Mouse (Mus musculus): ENCODE measurements around the gene Shd. TPM values are rescaled to one million over a fixed set of nuclear protein-coding genes. Genes with fewer than 3 reads are reported as not detected.

Gene Shd
- polyA plus RNA-seq, 1 experiment: not detected

- no peaks in the 10 kb centered on the region for H3K79me3 ChIP-seq (ENCODE audit: low read depth)
- TF ChIP-seq MYOD1 (IDR thresholded peaks at IDR 0.05; ENCODE audit: control insufficient read depth, insufficient read length, low read depth) (no peak), FOSL1 (IDR thresholded peaks at IDR 0.05; ENCODE audit: insufficient read depth, low read length, poor library complexity, severe bottlenecking) (no peak), USF1 (IDR thresholded peaks at IDR 0.05; ENCODE audit: low read depth) (no peak), MAX (IDR thresholded peaks at IDR 0.05) (no peak), MYOG (IDR thresholded peaks at IDR 0.05; ENCODE audit: control insufficient read depth, extremely low read depth, insufficient read length) (no peak), CTCF (IDR thresholded peaks at IDR 0.05; ENCODE audit: control insufficient read depth, insufficient read depth, insufficient read length) (no peak), CEBPB (IDR thresholded peaks at IDR 0.05; ENCODE audit: low read depth) (no peak)
Measured at GRCm38 (mm10) chr17:55945696-55946095, 24.6 kb upstream of the Shd start.

GRCm38 (mm10) chr17:55948647-55949046 lies 21.6 kb upstream of the Shd start:
- H3K4me3 ChIP-seq (ENCODE audit: insufficient read depth, poor library complexity, severe bottlenecking): no peak overlapping the region
- TF ChIP-seq MYOD1 (IDR thresholded peaks at IDR 0.05; ENCODE audit: control insufficient read depth, insufficient read length, low read depth) (no peak), FOSL1 (IDR thresholded peaks at IDR 0.05; ENCODE audit: insufficient read depth, low read length, poor library complexity, severe bottlenecking) (no peak), USF1 (IDR thresholded peaks at IDR 0.05; ENCODE audit: low read depth) (no peak), CEBPB (IDR thresholded peaks at IDR 0.05; ENCODE audit: low read depth) (no peak), MYOG (IDR thresholded peaks at IDR 0.05; ENCODE audit: control insufficient read depth, extremely low read depth, insufficient read length) (no peak), CTCF (IDR thresholded peaks at IDR 0.05; ENCODE audit: control insufficient read depth, insufficient read depth, insufficient read length) (no peak), MAX (IDR thresholded peaks at IDR 0.05) (no peak)
- no peak overlapping the region for H3ac ChIP-seq (ENCODE audit: control insufficient read depth, insufficient read length, low read depth)
- no peaks in the 10 kb centered on the region for H3K36me3 ChIP-seq (ENCODE audit: control insufficient read depth, insufficient read depth)
- no peaks in the 10 kb centered on the region for H3K79me3 ChIP-seq (ENCODE audit: low read depth)
- H3K79me2 ChIP-seq (ENCODE audit: control insufficient read depth, insufficient read depth): no peaks in the 10 kb centered on the region
- H3K27me3 ChIP-seq (ENCODE audit: control insufficient read depth, insufficient read depth, insufficient read length): peaks cover 21% of the 10 kb centered on the region

More at GRCm38 (mm10) chr17:55945696-55946095, 24.6 kb upstream of the Shd start:
- Histone ChIP-seq H3K27me3 (ENCODE audit: control insufficient read depth, insufficient read depth, insufficient read length) (peaks cover 4% of the 10 kb centered on the region), H3K36me3 (ENCODE audit: control insufficient read depth, insufficient read depth) (no peaks in the 10 kb centered on the region), H3ac (ENCODE audit: control insufficient read depth, insufficient read length, low read depth) (peak overlapping the region; percentile 64), H3K79me2 (ENCODE audit: control insufficient read depth, insufficient read depth) (no peaks in the 10 kb centered on the region), H3K4me3 (ENCODE audit: insufficient read depth, poor library complexity, severe bottlenecking) (peak overlapping the region; percentile 39)

GRCm38 (mm10) chr17:55949400-55949799 lies 20.9 kb upstream of the Shd start, which contains the start of gene Zfp119b:
Gene Zfp119b (minus strand): TSS chr17:55949500.
- H3K4me3 ChIP-seq (ENCODE audit: insufficient read depth, poor library complexity, severe bottlenecking): no peak within 1 kb of the TSS
- H3K79me3 ChIP-seq (ENCODE audit: low read depth): no peaks in the 10 kb centered on the region
- no peaks in the 10 kb centered on the region for H3K36me3 ChIP-seq (ENCODE audit: control insufficient read depth, insufficient read depth)
- no peak within 1 kb of the TSS for H3ac ChIP-seq (ENCODE audit: control insufficient read depth, insufficient read length, low read depth)
- no peaks in the 10 kb centered on the region for H3K79me2 ChIP-seq (ENCODE audit: control insufficient read depth, insufficient read depth)
- H3K27me3 ChIP-seq (ENCODE audit: control insufficient read depth, insufficient read depth, insufficient read length): peaks cover 28% of the 10 kb centered on the region
- TF ChIP-seq USF1 (IDR thresholded peaks at IDR 0.05; ENCODE audit: low read depth) (no peak), MYOG (IDR thresholded peaks at IDR 0.05; ENCODE audit: control insufficient read depth, extremely low read depth, insufficient read length) (no peak), MAX (IDR thresholded peaks at IDR 0.05) (no peak), CTCF (IDR thresholded peaks at IDR 0.05; ENCODE audit: control insufficient read depth, insufficient read depth, insufficient read length) (no peak), FOSL1 (IDR thresholded peaks at IDR 0.05; ENCODE audit: insufficient read depth, low read length, poor library complexity, severe bottlenecking) (no peak), CEBPB (IDR thresholded peaks at IDR 0.05; ENCODE audit: low read depth) (no peak), MYOD1 (IDR thresholded peaks at IDR 0.05; ENCODE audit: control insufficient read depth, insufficient read length, low read depth) (no peak)

- no peak for TF ChIP-seq FOSL1 (IDR thresholded peaks at IDR 0.05; ENCODE audit: insufficient read depth, low read length, poor library complexity, severe bottlenecking)
- TF ChIP-seq MYOD1 (IDR thresholded peaks at IDR 0.05; ENCODE audit: control insufficient read depth, insufficient read length, low read depth): no peak
- no peak for TF ChIP-seq CTCF (IDR thresholded peaks at IDR 0.05; ENCODE audit: control insufficient read depth, insufficient read depth, insufficient read length)
- TF ChIP-seq MYOG (IDR thresholded peaks at IDR 0.05; ENCODE audit: control insufficient read depth, extremely low read depth, insufficient read length): no peak
- TF ChIP-seq USF1 (IDR thresholded peaks at IDR 0.05; ENCODE audit: low read depth): no peak
- no peak for TF ChIP-seq CEBPB (IDR thresholded peaks at IDR 0.05; ENCODE audit: low read depth)
- TF ChIP-seq MAX (IDR thresholded peaks at IDR 0.05): no peak
- Histone ChIP-seq H3K79me3 (ENCODE audit: low read depth) (no peaks in the 10 kb centered on the region), H3K36me3 (ENCODE audit: control insufficient read depth, insufficient read depth) (no peaks in the 10 kb centered on the region), H3K4me3 (ENCODE audit: insufficient read depth, poor library complexity, severe bottlenecking) (no peak overlapping the region), H3K79me2 (ENCODE audit: control insufficient read depth, insufficient read depth) (no peaks in the 10 kb centered on the region), H3ac (ENCODE audit: control insufficient read depth, insufficient read length, low read depth) (no peak overlapping the region), H3K27me3 (ENCODE audit: control insufficient read depth, insufficient read depth, insufficient read length) (peaks cover 34% of the 10 kb centered on the region)
Measured at GRCm38 (mm10) chr17:55950601-55951000, 19.7 kb upstream of the Shd start.

GRCm38 (mm10) chr17:55952041-55952440 lies 18.2 kb upstream of the Shd start:
- no peaks in the 10 kb centered on the region for H3K79me3 ChIP-seq (ENCODE audit: low read depth)
- H3ac ChIP-seq (ENCODE audit: control insufficient read depth, insufficient read length, low read depth): no peak overlapping the region
- no peaks in the 10 kb centered on the region for H3K36me3 ChIP-seq (ENCODE audit: control insufficient read depth, insufficient read depth)
- peaks cover 34% of the 10 kb centered on the region for H3K27me3 ChIP-seq (ENCODE audit: control insufficient read depth, insufficient read depth, insufficient read length)
- H3K79me2 ChIP-seq (ENCODE audit: control insufficient read depth, insufficient read depth): no peaks in the 10 kb centered on the region
- TF ChIP-seq CEBPB (IDR thresholded peaks at IDR 0.05; ENCODE audit: low read depth): no peak
- TF ChIP-seq MAX (IDR thresholded peaks at IDR 0.05): no peak
- no peak for TF ChIP-seq FOSL1 (IDR thresholded peaks at IDR 0.05; ENCODE audit: insufficient read depth, low read length, poor library complexity, severe bottlenecking)
- TF ChIP-seq MYOG (IDR thresholded peaks at IDR 0.05; ENCODE audit: control insufficient read depth, extremely low read depth, insufficient read length): no peak
- no peak overlapping the region for H3K4me3 ChIP-seq (ENCODE audit: insufficient read depth, poor library complexity, severe bottlenecking)
